Mouse (Mus musculus) embryo, embryonic 11 days (tissue): Measurements from ENCODE around the gene Cav3.

ENCODE experiments used
- DNase-seq: peaks from one replicate; pipeline ENCODE4 v3.0.0-alpha.2; 2015

Gene Cav3

GRCm38 (mm10) chr6:112496291-112497060, 37.2 kb downstream of the Cav3 start:
- DNase-seq, result no peak

GRCm38 (mm10) chr6:112497456-112497855, 38.2 kb downstream of the Cav3 start:
- DNase-seq, result no peak

- no peak for DNase-seq
Measured at GRCm38 (mm10) chr6:112498716-112499115, 39.4 kb downstream of the Cav3 start.

- DNase-seq, result no peak
Measured at GRCm38 (mm10) chr6:112499456-112499855, 40.2 kb downstream of the Cav3 start.

GRCm38 (mm10) chr6:112501156-112501555, 41.9 kb downstream of the Cav3 start:
- no peak for DNase-seq

- no peak for DNase-seq
Measured at GRCm38 (mm10) chr6:112507617-112508016, 48.3 kb downstream of the Cav3 start.

GRCm38 (mm10) chr6:112509590-112510131, 50.4 kb downstream of the Cav3 start:
- no peak for DNase-seq

- no peak for DNase-seq
Measured at GRCm38 (mm10) chr6:112510346-112510745, 51.0 kb downstream of the Cav3 start.

GRCm38 (mm10) chr6:112514591-112514990, 55.3 kb downstream of the Cav3 start:
- no peak for DNase-seq

GRCm38 (mm10) chr6:112516496-112516895, 57.2 kb downstream of the Cav3 start:
- peak; percentile 80 for DNase-seq

- no peak for DNase-seq
Measured at GRCm38 (mm10) chr6:112517572-112517971, 58.3 kb downstream of the Cav3 start.

GRCm38 (mm10) chr6:112517991-112518390, 58.7 kb downstream of the Cav3 start:
- DNase-seq, result no peak
